In the genomic region with DNA sequence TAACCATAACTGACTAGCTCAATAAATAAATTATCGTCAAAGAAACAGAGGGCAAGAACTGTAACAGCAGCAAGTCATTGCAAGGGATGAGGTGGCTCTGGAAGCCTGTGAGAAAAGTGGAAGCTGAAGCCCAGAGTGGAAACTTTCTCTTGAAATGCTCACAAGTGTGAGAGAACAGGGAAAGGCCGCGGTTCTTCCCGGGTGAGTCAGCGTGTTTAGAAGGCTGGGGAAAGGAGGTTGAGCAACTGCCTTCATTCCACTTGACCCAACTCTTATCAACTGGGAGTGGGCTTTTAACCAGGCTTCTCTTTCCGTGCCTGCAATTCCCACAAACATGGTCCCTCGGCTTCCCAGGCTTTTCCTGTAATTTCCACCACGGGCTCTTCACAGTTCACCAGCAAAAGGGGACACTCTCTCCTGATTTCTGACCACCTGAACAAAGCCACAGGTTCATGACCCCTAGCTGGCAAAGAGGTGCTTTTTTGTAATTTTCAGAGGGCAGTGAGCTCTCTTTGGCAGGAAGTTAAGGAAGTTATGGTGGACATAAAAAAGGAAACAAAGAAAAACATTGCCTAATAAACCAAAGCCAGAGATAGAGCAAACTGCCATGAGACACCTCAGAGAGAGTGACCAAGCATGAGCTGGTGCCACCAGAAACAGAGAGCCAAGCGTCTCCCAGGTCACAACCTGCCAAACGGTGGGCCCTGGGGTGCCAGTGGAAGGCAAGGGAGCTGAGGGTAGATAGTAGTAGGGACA, we compare ENCODE assay signal across 12 mouse cellular contexts. TPM values are rescaled to one million over a fixed set of nuclear protein-coding genes. Genes with fewer than 3 reads are reported as not detected.
A peak's percentile ranks its signal among the peaks of the same experiment; 100 is the strongest.
DNase-seq lines count a peak whose midpoint lies in the region; ATAC-seq and TF ChIP-seq lines count a peak whose summit lies in the region.
"Had no signal": no experiment of that assay in that cellular context is flagged by ENCODE, and none has a peak within 500 bp of the region (broad histone marks: within the 10 kb centered on the region; RNA-seq: fewer than 3 reads in every experiment).

No protein-coding gene starts in this region.

- TF ChIP-seq POLR2A in spleen, adult 2 months (IDR thresholded peaks at IDR 0.05; ENCODE audit: low read depth, low read length) = no peak

- H3K27ac ChIP-seq in spleen, adult 2 months (ENCODE audit: insufficient read depth, low read length) = peak overlapping the region; percentile 91
- peak overlapping the region; percentile 81 for H3K27ac ChIP-seq in liver, postnatal 0 days (ENCODE audit: low read depth)
- no peak overlapping the region for H3K27ac ChIP-seq in midbrain, embryonic 15.5 days

- 0 out of 2 replicates have a peak overlapping the region, but pooled peaks have one; percentile 18 for H3K4me2 ChIP-seq in liver, postnatal 0 days (ENCODE audit: low read depth, low read length)
- H3K4me2 ChIP-seq in midbrain, embryonic 15.5 days = no peak overlapping the region

- no peaks in the 10 kb centered on the region for H3K9me3 ChIP-seq in liver, postnatal 0 days (ENCODE audit: low read length)
- H3K9me3 ChIP-seq in midbrain, embryonic 15.5 days = no peaks in the 10 kb centered on the region

- peaks cover 11% of the 10 kb centered on the region for H3K4me1 ChIP-seq in spleen, adult 2 months (ENCODE audit: control insufficient read depth, insufficient read depth, insufficient read length)
- H3K4me1 ChIP-seq in liver, postnatal 0 days (ENCODE audit: insufficient read depth) = peaks cover 13% of the 10 kb centered on the region; the same call in 1 of the 2 replicates
- H3K4me1 ChIP-seq in midbrain, embryonic 15.5 days = no peaks in the 10 kb centered on the region

- H3K4me3 ChIP-seq in spleen, adult 2 months (ENCODE audit: extremely low read depth, insufficient read depth, insufficient read length) = no peak overlapping the region
- no peak overlapping the region for H3K4me3 ChIP-seq in liver, postnatal 0 days (ENCODE audit: low read depth, low read length)
- no peak overlapping the region for H3K4me3 ChIP-seq in midbrain, embryonic 15.5 days

- H3K27me3 ChIP-seq in spleen, adult 2 months (ENCODE audit: control insufficient read depth, insufficient read depth, low read length) = no peaks in the 10 kb centered on the region
- H3K27me3 ChIP-seq in liver, postnatal 0 days (ENCODE audit: insufficient read depth, low read length) = no peaks in the 10 kb centered on the region
- H3K27me3 ChIP-seq in midbrain, embryonic 15.5 days (replicated peaks) = no peaks in the 10 kb centered on the region

- H3K9ac ChIP-seq in liver, postnatal 0 days (replicated peaks) = no peak overlapping the region
- H3K9ac ChIP-seq in midbrain, embryonic 15.5 days = no peak overlapping the region

- WGBS in spleen, adult 2 months = 39% methylated on average over 10 of the region's 10 CpGs
- 32% methylated on average over 10 of the region's 10 CpGs for WGBS in liver, postnatal 0 days (ENCODE audit: insufficient replicate concordance)
- WGBS in midbrain, embryonic 15.5 days = 89% methylated on average over 10 of the region's 10 CpGs

- no peak for TF ChIP-seq CTCF in spleen, adult 2 months (IDR thresholded peaks at IDR 0.05; ENCODE audit: extremely low read depth, insufficient read depth, insufficient read length, insufficient replicate concordance)
- TF ChIP-seq CTCF in liver, postnatal 0 days (IDR thresholded peaks at IDR 0.05; ENCODE audit: low read depth) = no peak

- H3K36me3 ChIP-seq in spleen, adult 2 months (ENCODE audit: control insufficient read depth, insufficient read depth, low read length) = no peaks in the 10 kb centered on the region
- no peaks in the 10 kb centered on the region for H3K36me3 ChIP-seq in liver, postnatal 0 days (replicated peaks; ENCODE audit: insufficient read depth, low read length)
- no peaks in the 10 kb centered on the region for H3K36me3 ChIP-seq in midbrain, embryonic 15.5 days (replicated peaks)

- TF ChIP-seq EP300 in liver, postnatal 0 days (IDR thresholded peaks at IDR 0.05; ENCODE audit: low read depth) = no peak

- no peak for DNase-seq in spleen, adult 2 months (ENCODE audit: low read depth in 1 of 2, low spot score in 2 of 2)
- no peak for DNase-seq in spleen, adult 12 weeks (ENCODE audit: low spot score)
- peak; percentile 78 for DNase-seq in heart, adult 9 months (ENCODE audit: low spot score in 2 of 2)
- DNase-seq in liver, postnatal 0 days = no peak
- peak; percentile 52 to 76 for DNase-seq in urinary bladder, postnatal 36 days (ENCODE audit: low spot score in 2 of 2)
- DNase-seq in cerebellum, adult 11 months = no peak
- no peak for DNase-seq in frontal cortex, postnatal 36 days (ENCODE audit: low spot score in 2 of 2)
- DNase-seq: cerebellum, adult 8-10 months; kidney, adult 11 months; thymus, postnatal 36 days had no signal

- peak; percentile 29 for ATAC-seq in liver, postnatal 0 days
- ATAC-seq in midbrain, embryonic 15.5 days (replicated peaks) = no peak
- ATAC-seq: forebrain, embryonic 14.5 days had no signal

RNA-seq across cellular contexts. Expression of gene Nod1, which starts 17.6 kb away (rescaled TPM):
- polyA plus RNA-seq in spleen, adult 2 months (2012; rRNA removed) = 41.7 and 63.0 TPM in 2 replicates
- polyA plus RNA-seq in liver, postnatal 0 days (2015; fragmentation: Nextera tagmentation; extraction: Ambion mirVana) = 2.7 and 3.3 TPM in 2 replicates
- polyA plus RNA-seq in midbrain, embryonic 15.5 days (2015; fragmentation: Nextera tagmentation; extraction: Ambion mirVana) = 2.5 and 3.2 TPM in 2 replicates

RNA-seq across cellular contexts. Expression of gene Ggct, which starts 37.9 kb away (rescaled TPM):
- 3.3 and 4.2 TPM in 2 replicates for polyA plus RNA-seq in spleen, adult 2 months (2012; rRNA removed)
- polyA plus RNA-seq in liver, postnatal 0 days (2015; fragmentation: Nextera tagmentation; extraction: Ambion mirVana) = 9.2 and 10.7 TPM in 2 replicates
- 11.9 and 12.3 TPM in 2 replicates for polyA plus RNA-seq in midbrain, embryonic 15.5 days (2015; fragmentation: Nextera tagmentation; extraction: Ambion mirVana)

Comparison
In these comparisons a context has a peak if more than half of its experiments do, and no peak if none do; other contexts are left out.
1. DNase-seq: peak in heart, adult 9 months (2 of 2) and urinary bladder, postnatal 36 days (2 of 2); none in spleen, adult 2 months (0 of 2), spleen, adult 12 weeks (single experiment), liver, postnatal 0 days (single experiment), cerebellum, adult 11 months (single experiment) and frontal cortex, postnatal 36 days (0 of 2).